ENCODE assay signal across 11 mouse cellular contexts in the genomic region with DNA sequence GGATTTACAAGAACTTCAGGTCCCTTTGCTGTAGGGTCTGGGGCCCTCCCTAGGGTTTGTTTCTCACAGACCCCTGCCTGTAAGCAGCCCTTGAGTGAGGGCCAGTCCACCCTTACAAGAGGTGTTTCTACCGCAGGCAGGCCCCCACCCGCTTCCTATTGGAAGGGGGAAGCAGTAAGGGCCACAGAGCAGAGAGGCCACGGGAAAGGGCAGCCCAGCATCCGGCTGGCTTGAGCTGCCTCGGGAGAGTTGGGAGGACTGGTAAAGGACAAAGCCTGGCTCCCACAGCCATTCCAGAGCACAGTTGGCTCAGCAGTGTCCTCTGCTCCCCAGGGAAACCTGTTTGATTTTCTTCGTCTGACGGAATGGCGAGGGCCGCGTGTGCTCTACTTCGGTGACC. TPM values are rescaled to one million over a fixed set of nuclear protein-coding genes. Genes with fewer than 3 reads are reported as not detected.
A peak's percentile ranks its signal among the peaks of the same experiment; 100 is the strongest.
DNase-seq lines count a peak whose midpoint lies in the region; ATAC-seq lines count a peak whose summit lies in the region.
"Had no signal": no experiment of that assay in that cellular context is flagged by ENCODE, and none has a peak within 500 bp of the region (broad histone marks: within the 10 kb centered on the region; RNA-seq: fewer than 3 reads in every experiment).

No protein-coding gene starts in this region.

- DNase-seq in hindbrain, embryonic 10.5 days (ENCODE audit: low spot score): no peak
- DNase-seq in adrenal gland, postnatal 14 days: peak; percentile 57
- DNase-seq in kidney, postnatal 14 days: peak; percentile 75
- no peak for DNase-seq in thymus, postnatal 10 days (ENCODE audit: low spot score in 2 of 2)
- DNase-seq in left cerebral cortex, postnatal 25 days (ENCODE audit: low spot score in 2 of 2): no peak

- H3K4me2 ChIP-seq in hindbrain, embryonic 13.5 days: no peak overlapping the region
- H3K4me2 ChIP-seq in heart, embryonic 13.5 days: no peak overlapping the region

- H3K4me1 ChIP-seq in hindbrain, embryonic 10.5 days (replicated peaks): peaks cover 29% of the 10 kb centered on the region
- H3K4me1 ChIP-seq in hindbrain, embryonic 13.5 days (replicated peaks): peaks cover 27% of the 10 kb centered on the region
- peaks cover 29% of the 10 kb centered on the region for H3K4me1 ChIP-seq in heart, embryonic 13.5 days

- intact Hi-C loops in left cerebral cortex, postnatal 25 days (cut with DNase I): no loop called here

- H3K36me3 ChIP-seq in hindbrain, embryonic 10.5 days: peaks cover 100% of the 10 kb centered on the region
- H3K36me3 ChIP-seq in hindbrain, embryonic 13.5 days: peaks cover 84% of the 10 kb centered on the region
- peaks cover 96% of the 10 kb centered on the region for H3K36me3 ChIP-seq in heart, embryonic 13.5 days

- H3K9me3 ChIP-seq in hindbrain, embryonic 10.5 days: 0 out of 2 replicates have a peak, but pooled peaks cover 7% of the 10 kb centered on the region
- no peaks in the 10 kb centered on the region for H3K9me3 ChIP-seq in hindbrain, embryonic 13.5 days
- H3K9me3 ChIP-seq in heart, embryonic 13.5 days: 0 out of 2 replicates have a peak, but pooled peaks cover 4% of the 10 kb centered on the region

- peak overlapping the region; percentile 50; the same call in 1 of the 2 replicates for H3K27ac ChIP-seq in hindbrain, embryonic 10.5 days
- H3K27ac ChIP-seq in hindbrain, embryonic 13.5 days: no peak overlapping the region
- H3K27ac ChIP-seq in heart, embryonic 13.5 days (replicated peaks): peak overlapping the region; percentile 63
- H3K27ac ChIP-seq: macrophage had no signal

- H3K4me3 ChIP-seq in hindbrain, embryonic 10.5 days: no peak overlapping the region
- H3K4me3 ChIP-seq in hindbrain, embryonic 13.5 days: no peak overlapping the region
- H3K4me3 ChIP-seq in heart, embryonic 13.5 days: no peak overlapping the region

- WGBS in hindbrain, embryonic 10.5 days: 74% methylated on average over 11 of the region's 11 CpGs
- 75% methylated on average over 11 of the region's 11 CpGs for WGBS in hindbrain, embryonic 13.5 days
- 78% methylated on average over 11 of the region's 11 CpGs for WGBS in heart, embryonic 13.5 days

- no peaks in the 10 kb centered on the region for H3K27me3 ChIP-seq in hindbrain, embryonic 10.5 days (ENCODE audit: insufficient read depth, poor library complexity, severe bottlenecking)
- no peaks in the 10 kb centered on the region for H3K27me3 ChIP-seq in hindbrain, embryonic 13.5 days
- no peaks in the 10 kb centered on the region for H3K27me3 ChIP-seq in heart, embryonic 13.5 days (replicated peaks)

- ATAC-seq in hindbrain, embryonic 13.5 days (ENCODE audit: low FRiP score): no peak
- no peak for ATAC-seq in heart, embryonic 13.5 days (ENCODE audit: extremely low read depth, insufficient number of reproducible peaks, low FRiP score, low TSS enrichment)
- ATAC-seq in megakaryocyte progenitor cell, adult 5-6 weeks (replicated peaks; ENCODE audit: poor library complexity): no peak

- H3K9ac ChIP-seq in hindbrain, embryonic 13.5 days: no peak overlapping the region
- no peak overlapping the region for H3K9ac ChIP-seq in heart, embryonic 13.5 days

RNA-seq across cellular contexts. Expression of gene Nt5dc2, which starts 6.9 kb away (rescaled TPM):
- polyA plus RNA-seq in hindbrain, embryonic 10.5 days (2016; fragmentation: Nextera tagmentation; extraction: Ambion mirVana): 610 and 619 TPM in 2 replicates
- polyA plus RNA-seq in hindbrain, embryonic 13.5 days (2015; fragmentation: Nextera tagmentation; extraction: Ambion mirVana): 273 and 282 TPM in 2 replicates
- total RNA-seq in adrenal gland, postnatal 14 days (2021): 48.5 and 57.7 TPM in 2 replicates
- polyA plus RNA-seq in heart, embryonic 13.5 days (2015; fragmentation: Nextera tagmentation; extraction: Ambion mirVana): 300 and 318 TPM in 2 replicates
- 1 to 10 TPM; 3.3 to 4.1 TPM for total RNA-seq in left cerebral cortex, postnatal 25 days (2021)
- 90.7 and 110 TPM in 2 replicates for total RNA-seq in megakaryocyte progenitor cell, adult 5-6 weeks (2015)
- 136 and 153 TPM in 2 replicates for total RNA-seq in megakaryocyte progenitor cell, adult 5-6 weeks (2017)

RNA-seq across cellular contexts. Expression of gene Smim4, which starts 9.0 kb away (rescaled TPM):
- polyA plus RNA-seq in hindbrain, embryonic 10.5 days (2016; fragmentation: Nextera tagmentation; extraction: Ambion mirVana): 67.8 and 74.2 TPM in 2 replicates
- 83.1 and 83.2 TPM in 2 replicates for polyA plus RNA-seq in hindbrain, embryonic 13.5 days (2015; fragmentation: Nextera tagmentation; extraction: Ambion mirVana)
- total RNA-seq in adrenal gland, postnatal 14 days (2021): 75.2 and 104 TPM in 2 replicates
- polyA plus RNA-seq in heart, embryonic 13.5 days (2015; fragmentation: Nextera tagmentation; extraction: Ambion mirVana): 78.4 and 81.9 TPM in 2 replicates
- 10 to 100 TPM; 20.4 to 28.4 TPM for total RNA-seq in left cerebral cortex, postnatal 25 days (2021)
- total RNA-seq in megakaryocyte progenitor cell, adult 5-6 weeks (2015): 93.8 and 125 TPM in 2 replicates
- total RNA-seq in megakaryocyte progenitor cell, adult 5-6 weeks (2017): 45.3 and 89.8 TPM in 2 replicates

RNA-seq across cellular contexts. Expression of gene Stab1, which starts 30.6 kb away (rescaled TPM):
- polyA plus RNA-seq in hindbrain, embryonic 10.5 days (2016; fragmentation: Nextera tagmentation; extraction: Ambion mirVana): 23.0 and 25.7 TPM in 2 replicates
- 24.8 and 25.2 TPM in 2 replicates for polyA plus RNA-seq in hindbrain, embryonic 13.5 days (2015; fragmentation: Nextera tagmentation; extraction: Ambion mirVana)
- 74.4 and 78.6 TPM in 2 replicates for total RNA-seq in adrenal gland, postnatal 14 days (2021)
- polyA plus RNA-seq in heart, embryonic 13.5 days (2015; fragmentation: Nextera tagmentation; extraction: Ambion mirVana): 43.2 and 49.5 TPM in 2 replicates
- total RNA-seq in left cerebral cortex, postnatal 25 days (2021): 10 to 100 TPM; 19.8 to 30.3 TPM
- total RNA-seq in megakaryocyte progenitor cell, adult 5-6 weeks (2015): 3.2 and 6.7 TPM in 2 replicates
- total RNA-seq in megakaryocyte progenitor cell, adult 5-6 weeks (2017): 0.44 and 0.87 TPM in 2 replicates
- total RNA-seq: common myeloid progenitor, adult 5-6 weeks had no signal
- polyA plus RNA-seq: G1E had no signal

Comparison
In these comparisons a context has a peak if more than half of its experiments do, and no peak if none do; other contexts are left out.
1. DNase-seq: peak in adrenal gland, postnatal 14 days (single experiment) and kidney, postnatal 14 days (single experiment); none in hindbrain, embryonic 10.5 days (single experiment), thymus, postnatal 10 days (0 of 2) and left cerebral cortex, postnatal 25 days (0 of 2).